Comparison of ENCODE assay signal across 24 mouse cellular contexts in genomic region chr5:151024483-151024882, GRCm38 (mm10).
"Had no signal": no experiment of that assay in that cellular context is flagged by ENCODE, and none has a peak within 500 bp of the region (broad histone marks: within the 10 kb centered on the region; RNA-seq: fewer than 3 reads in every experiment).

No protein-coding gene starts in this region.

- ATAC-seq: hindbrain, postnatal 0 days; inflammation-experienced regulatory T-cells, adult 6 months; liver, postnatal 0 days; lung, postnatal 0 days; midbrain, embryonic 15.5 days had no signal

- H3K27ac ChIP-seq: hindbrain, embryonic 14.5 days; hindbrain, postnatal 0 days; limb, embryonic 12.5 days; limb, embryonic 15.5 days; liver, embryonic 14.5 days; macrophage; midbrain, embryonic 12.5 days; midbrain, embryonic 15.5 days; neural tube, embryonic 12.5 days had no signal

- H3K4me2 ChIP-seq: hindbrain, embryonic 14.5 days; limb, embryonic 12.5 days; limb, embryonic 15.5 days; liver, embryonic 11.5 days; midbrain, embryonic 12.5 days; midbrain, embryonic 15.5 days; neural tube, embryonic 12.5 days had no signal

- H3K9ac ChIP-seq: hindbrain, embryonic 14.5 days; limb, embryonic 12.5 days; limb, embryonic 15.5 days; liver, embryonic 14.5 days; liver, postnatal 0 days; lung, embryonic 14.5 days; midbrain, embryonic 12.5 days; midbrain, embryonic 15.5 days; neural tube, embryonic 12.5 days; neural tube, embryonic 15.5 days had no signal

- H3K4me3 ChIP-seq: limb, embryonic 12.5 days; limb, embryonic 15.5 days; midbrain, embryonic 12.5 days; midbrain, embryonic 15.5 days; neural tube, embryonic 12.5 days; neural tube, embryonic 15.5 days had no signal

- DNase-seq: kidney, postnatal 14 days; layer of hippocampus, adult 9-11 months; left cerebral cortex, postnatal 4 days; liver, postnatal 0 days; lung, embryonic 14.5 days; retina, postnatal 1 day; right cerebral cortex, postnatal 25 days; spleen, adult 18-20 months; thymus, adult 18-20 months; thymus, postnatal 14 days; thymus, postnatal 4 days had no signal

- H3K27me3 ChIP-seq: limb, embryonic 12.5 days; limb, embryonic 15.5 days; midbrain, embryonic 12.5 days; midbrain, embryonic 15.5 days; neural tube, embryonic 12.5 days; neural tube, embryonic 15.5 days had no signal

- H3K9me3 ChIP-seq: limb, embryonic 12.5 days; limb, embryonic 15.5 days; midbrain, embryonic 12.5 days; midbrain, embryonic 15.5 days; neural tube, embryonic 12.5 days; neural tube, embryonic 15.5 days had no signal

- H3K36me3 ChIP-seq: limb, embryonic 12.5 days; limb, embryonic 15.5 days; midbrain, embryonic 12.5 days; midbrain, embryonic 15.5 days; neural tube, embryonic 12.5 days; neural tube, embryonic 15.5 days had no signal
